ENCODE assay signal across 11 mouse cellular contexts in genomic region chr14:27440921-27441320, GRCm38 (mm10). TPM values are rescaled to one million over a fixed set of nuclear protein-coding genes. Genes with fewer than 3 reads are reported as not detected.
DNase-seq lines count a peak whose midpoint lies in the region; ATAC-seq and TF ChIP-seq lines count a peak whose summit lies in the region.
"Had no signal": no experiment of that assay in that cellular context is flagged by ENCODE, and none has a peak within 500 bp of the region (broad histone marks: within the 10 kb centered on the region; RNA-seq: fewer than 3 reads in every experiment).

No protein-coding gene starts in this region.

- H3K27ac ChIP-seq in kidney, embryonic 15.5 days: no peak overlapping the region
- no peak overlapping the region for H3K27ac ChIP-seq in thymus, adult 2 months (ENCODE audit: control insufficient read depth, insufficient read depth, low read length)
- H3K27ac ChIP-seq: forebrain, embryonic 12.5 days; neural tube, embryonic 12.5 days had no signal

- TF ChIP-seq POLR2A in thymus, adult 2 months (IDR thresholded peaks at IDR 0.05; ENCODE audit: control insufficient read depth, extremely low read depth, insufficient read depth, low read length, poor library complexity): no peak

- no peaks in the 10 kb centered on the region for H3K27me3 ChIP-seq in kidney, embryonic 15.5 days
- no peaks in the 10 kb centered on the region for H3K27me3 ChIP-seq in thymus, adult 2 months (ENCODE audit: control insufficient read depth, insufficient read depth, low read length)
- no peaks in the 10 kb centered on the region for H3K27me3 ChIP-seq in splenic B cell, adult 2 months (ENCODE audit: control insufficient read depth, insufficient read depth, low read length, poor library complexity, severe bottlenecking)
- H3K27me3 ChIP-seq: forebrain, embryonic 12.5 days; neural tube, embryonic 12.5 days had no signal

- DNase-seq in kidney, adult 9 months: peak; percentile 32
- peak; percentile 18 for DNase-seq in thymus, postnatal 25 days
- no peak for DNase-seq in thymus, adult 2 months
- peak; percentile 70 for DNase-seq in ZHBTc4 (ENCODE audit: low read depth, low spot score)
- peak; percentile 64 for DNase-seq in splenic B cell, adult 2 months (ENCODE audit: low read depth, low spot score)
- no peak for DNase-seq in spleen, postnatal 4 days (ENCODE audit: low spot score in 2 of 2)
- DNase-seq in spleen, postnatal 36 days (ENCODE audit: low spot score in 2 of 2): no peak
- DNase-seq: cerebellum, adult 9-11 months had no signal

- H3K9ac ChIP-seq in kidney, embryonic 15.5 days: no peak overlapping the region
- H3K9ac ChIP-seq: forebrain, embryonic 12.5 days; neural tube, embryonic 12.5 days had no signal

- no peaks in the 10 kb centered on the region for H3K9me3 ChIP-seq in kidney, embryonic 15.5 days (replicated peaks)
- H3K9me3 ChIP-seq: forebrain, embryonic 12.5 days; neural tube, embryonic 12.5 days had no signal

- no peak overlapping the region for H3K4me2 ChIP-seq in kidney, embryonic 15.5 days
- H3K4me2 ChIP-seq: forebrain, embryonic 12.5 days; neural tube, embryonic 12.5 days had no signal

- H3K4me1 ChIP-seq in kidney, embryonic 15.5 days: no peaks in the 10 kb centered on the region
- H3K4me1 ChIP-seq in thymus, adult 2 months (replicated peaks; ENCODE audit: control insufficient read depth, insufficient read depth, low read length): no peaks in the 10 kb centered on the region
- H3K4me1 ChIP-seq: forebrain, embryonic 12.5 days; neural tube, embryonic 12.5 days had no signal

- H3K4me3 ChIP-seq in kidney, embryonic 15.5 days (replicated peaks): no peak overlapping the region
- H3K4me3 ChIP-seq in thymus, adult 2 months (ENCODE audit: control insufficient read depth, insufficient read depth, low read length): no peak overlapping the region
- H3K4me3 ChIP-seq: forebrain, embryonic 12.5 days; neural tube, embryonic 12.5 days had no signal

- no peak for TF ChIP-seq CTCF in thymus, adult 2 months (IDR thresholded peaks at IDR 0.05; ENCODE audit: borderline replicate concordance, control insufficient read depth, extremely low read depth, insufficient read depth, low read length, poor library complexity)

- H3K36me3 ChIP-seq in kidney, embryonic 15.5 days: peaks cover 50% of the 10 kb centered on the region
- H3K36me3 ChIP-seq in thymus, adult 2 months (ENCODE audit: control insufficient read depth, insufficient read depth, low read length): peaks cover 42% of the 10 kb centered on the region
- H3K36me3 ChIP-seq in splenic B cell, adult 2 months (ENCODE audit: control insufficient read depth, insufficient read depth, low read length, poor library complexity, severe bottlenecking): peaks cover 7% of the 10 kb centered on the region

- no peak for ATAC-seq in kidney, embryonic 15.5 days (replicated peaks; ENCODE audit: low FRiP score)

RNA-seq across cellular contexts. Expression of gene Fam208a, which starts 12.3 kb away (rescaled TPM):
- polyA plus RNA-seq in kidney, embryonic 15.5 days (2015; fragmentation: Nextera tagmentation; extraction: Ambion mirVana): 12.4 and 15.4 TPM in 2 replicates
- polyA plus RNA-seq in thymus, adult 2 months (2012; rRNA removed): 8.9 and 11.5 TPM in 2 replicates

Comparison
In these comparisons a context has a peak if more than half of its experiments do, and no peak if none do; other contexts are left out.
1. DNase-seq: peak in kidney, adult 9 months (single experiment), thymus, postnatal 25 days (single experiment), ZHBTc4 (single experiment) and splenic B cell, adult 2 months (single experiment); none in thymus, adult 2 months (single experiment), spleen, postnatal 4 days (0 of 2) and spleen, postnatal 36 days (0 of 2).